Mouse (Mus musculus): ENCODE results near the gene Psmc3.

GRCm38 (mm10) chr2:91033000-91033399, 20.8 kb upstream of the Psmc3 start:
- peak; percentile 53 for TF ChIP-seq CTCF (conservative IDR thresholded peaks at IDR 0.05; ENCODE audit: low read length)
- no peak for TF ChIP-seq POU5F1 (IDR thresholded peaks at IDR 0.05; ENCODE audit: borderline replicate concordance, low read length)
- no peak for TF ChIP-seq NANOG (IDR thresholded peaks at IDR 0.05; ENCODE audit: borderline replicate concordance, low read length)
